Mouse (Mus musculus) E14TG2a.4 (cell line): ENCODE results near the gene Mmp24.

Experiments used
- H3K27me3 ChIP-seq: 2 replicates; pipeline ENCODE4 v1.6.1; 2014; ENCODE audit warnings: low read length, control low read depth; ENCODE audit not compliant: insufficient read depth
- H3K36me3 ChIP-seq: 2 replicates; pipeline ENCODE4 v1.6.1; 2014; ENCODE audit warnings: low read length, control low read depth; ENCODE audit not compliant: insufficient read depth
- H3K4me1 ChIP-seq: replicated peaks from 2 replicates; pipeline ENCODE4 v1.6.1; 2014; ENCODE audit warnings: low read depth, low read length, control low read depth
- H3K4me3 ChIP-seq: replicated peaks from 2 replicates; pipeline ENCODE4 v1.5.1; 2014; ENCODE audit warnings: mild to moderate bottlenecking, low read length
- H3K9me3 ChIP-seq: 2 replicates; pipeline ENCODE4 v1.6.1; 2014; ENCODE audit warnings: low read length, control low read depth
- CTCF ChIP-seq: conservative IDR thresholded peaks from 2 replicates; pipeline ENCODE4 v1.5.1; 2014; ENCODE audit warnings: low read length
- NANOG ChIP-seq: IDR thresholded peaks from 2 replicates; pipeline ENCODE4 v1.6.1; 2014; ENCODE audit warnings: borderline replicate concordance, low read length, mixed read lengths
- POU5F1 ChIP-seq: IDR thresholded peaks from 2 replicates; pipeline ENCODE4 v1.6.1; 2014; ENCODE audit warnings: low read length, borderline replicate concordance

The Mmp24 gene

GRCm38 (mm10) chr2:155817301-155818245 lies 42.4 kb downstream of the Mmp24 start:
- no peak for TF ChIP-seq NANOG
- no peak for TF ChIP-seq CTCF
- TF ChIP-seq POU5F1 = no peak
- peaks cover 56% of the 10 kb centered on the region for H3K4me1 ChIP-seq
- H3K9me3 ChIP-seq = no peaks in the 10 kb centered on the region
- H3K27me3 ChIP-seq = no peaks in the 10 kb centered on the region
- H3K4me3 ChIP-seq = peak overlapping the region; percentile 90
- peaks cover 40% of the 10 kb centered on the region for H3K36me3 ChIP-seq

GRCm38 (mm10) chr2:155818596-155819391 lies 43.7 kb downstream of the Mmp24 start:
- Histone ChIP-seq H3K9me3 (no peaks in the 10 kb centered on the region), H3K4me3 (peak overlapping the region; percentile 90), H3K27me3 (no peaks in the 10 kb centered on the region), H3K4me1 (peaks cover 62% of the 10 kb centered on the region), H3K36me3 (peaks cover 52% of the 10 kb centered on the region)
- TF ChIP-seq NANOG = no peak
- no peak for TF ChIP-seq CTCF
- TF ChIP-seq POU5F1 = no peak

- H3K4me3 ChIP-seq = peak within 1 kb of the TSS; percentile 90
- no peaks in the 10 kb centered on the region for H3K9me3 ChIP-seq
- H3K27me3 ChIP-seq = no peaks in the 10 kb centered on the region
- peaks cover 62% of the 10 kb centered on the region for H3K4me1 ChIP-seq
- TF ChIP-seq POU5F1 (no peak), NANOG (no peak), CTCF (no peak)
- H3K36me3 ChIP-seq = peaks cover 56% of the 10 kb centered on the region
These were observed 44.1 kb downstream of the Mmp24 start, which contains the start of gene BC029722 for GRCm38 (mm10) chr2:155819392-155819448. Gene BC029722 (minus strand): TSS chr2:155819426.

- Histone ChIP-seq H3K4me1 (peaks cover 63% of the 10 kb centered on the region), H3K9me3 (no peaks in the 10 kb centered on the region), H3K4me3 (peak overlapping the region; percentile 90; the same call in 1 of the 2 replicates), H3K27me3 (no peaks in the 10 kb centered on the region), H3K36me3 (peaks cover 57% of the 10 kb centered on the region)
- TF ChIP-seq NANOG (no peak), CTCF (no peak), POU5F1 (no peak)
These were observed 44.5 kb downstream of the Mmp24 start for GRCm38 (mm10) chr2:155819449-155820251.

- no peak for TF ChIP-seq POU5F1
- TF ChIP-seq CTCF = no peak
- no peak for TF ChIP-seq NANOG
- peaks cover 71% of the 10 kb centered on the region for H3K4me1 ChIP-seq
- no peaks in the 10 kb centered on the region for H3K9me3 ChIP-seq
- H3K4me3 ChIP-seq = no peak overlapping the region
- H3K27me3 ChIP-seq = no peaks in the 10 kb centered on the region
- peaks cover 62% of the 10 kb centered on the region for H3K36me3 ChIP-seq
These were observed 45.6 kb downstream of the Mmp24 start for GRCm38 (mm10) chr2:155820779-155821178.

- Histone ChIP-seq H3K4me1 (peaks cover 68% of the 10 kb centered on the region), H3K27me3 (no peaks in the 10 kb centered on the region), H3K9me3 (no peaks in the 10 kb centered on the region), H3K4me3 (no peak overlapping the region), H3K36me3 (peaks cover 55% of the 10 kb centered on the region)
- no peak for TF ChIP-seq NANOG
These were observed 48.6 kb downstream of the Mmp24 start for GRCm38 (mm10) chr2:155823722-155824121.

- Histone ChIP-seq H3K4me1 (peaks cover 50% of the 10 kb centered on the region), H3K9me3 (no peaks in the 10 kb centered on the region), H3K36me3 (peaks cover 37% of the 10 kb centered on the region), H3K4me3 (peak overlapping the region; percentile 95), H3K27me3 (no peaks in the 10 kb centered on the region)
- TF ChIP-seq NANOG (no peak), POU5F1 (no peak), CTCF (no peak)
These were observed 50.9 kb downstream of the Mmp24 start for GRCm38 (mm10) chr2:155825904-155826629.
